Mouse (Mus musculus): ENCODE data around the gene Fam78a. TPM values are rescaled to one million over a fixed set of nuclear protein-coding genes. Genes with fewer than 3 reads are reported as not detected.
A peak's percentile ranks its signal among the peaks of the same experiment; 100 is the strongest.

Fam78a gene
- total and polyA plus RNA-seq, 3 experiments, result 0.07 to 0.47 (median 0.21) TPM

GRCm38 (mm10) chr2:32038661-32039081 lies 46.0 kb downstream of the Fam78a start:
- H3K79me2 ChIP-seq (replicated peaks; ENCODE audit: control insufficient read depth, extremely low read depth, insufficient read depth, poor library complexity, severe bottlenecking), result no peaks in the 10 kb centered on the region
- TF ChIP-seq MEF2A (IDR thresholded peaks at IDR 0.05; ENCODE audit: borderline replicate concordance, low read depth, low read length) (peak; percentile 51; the same call in 1 of the 2 replicates), ELF1 (IDR thresholded peaks at IDR 0.05; ENCODE audit: low read depth, low read length) (no peak), USF2 (conservative IDR thresholded peaks at IDR 0.05; ENCODE audit: low read depth, low read length) (no peak), ZMIZ1 (IDR thresholded peaks at IDR 0.05; ENCODE audit: low read depth, low read length) (no peak), EP300 (IDR thresholded peaks at IDR 0.05; ENCODE audit: low read length) (peak; percentile 28; the same call in 1 of the 2 replicates), ETS1 (conservative IDR thresholded peaks at IDR 0.05; ENCODE audit: low read depth, low read length) (peak; percentile 38; the same call in 1 of the 2 replicates), MAX (IDR thresholded peaks at IDR 0.05; ENCODE audit: low read length) (0 out of 2 replicates have a peak, but pooled peaks have one; percentile 30), TCF12 (IDR thresholded peaks at IDR 0.05; ENCODE audit: low read depth, low read length) (0 out of 2 replicates have a peak, but pooled peaks have one; percentile 18), NELFE (IDR thresholded peaks at IDR 0.05; ENCODE audit: low read depth, low read length) (0 out of 2 replicates have a peak, but pooled peaks have one; percentile 14), BHLHE40 (IDR thresholded peaks at IDR 0.05; ENCODE audit: low read depth, low read length) (peak; percentile 54), CHD2 (IDR thresholded peaks at IDR 0.05; ENCODE audit: low read length) (no peak), MAFK (IDR thresholded peaks at IDR 0.05; ENCODE audit: insufficient replicate concordance, low read length) (peak; percentile 20; the same call in 1 of the 2 replicates)
- H3K36me3 ChIP-seq (replicated peaks in 1 of 2; ENCODE audit: control insufficient read depth in 1 of 2, insufficient read depth in 1 of 2, low read length in 1 of 2), result peaks cover 46 to 89% of the 10 kb centered on the region in 2 experiments
- in situ Hi-C loops (cut with MboI; ENCODE audit: low pct_ligation_motif_present, low pct_unique_long_range_greater_than_20kb, low sequenced_read_pairs) (no loop called here), dilution Hi-C loops (cut with MboI; ENCODE audit: extremely low pct_ligation_motif_present, extremely low pct_unique_long_range_greater_than_20kb, low sequenced_read_pairs) (no loop called here)
- H3K27ac ChIP-seq (ENCODE audit: insufficient read depth, low read depth), result peak overlapping the region; percentile 9
- no peaks in the 10 kb centered on the region for H3K27me3 ChIP-seq (replicated peaks)
- H3K4me3 ChIP-seq (replicated peaks in 1 of 3; ENCODE audit: low read depth in 2 of 3, low read length in 2 of 3, poor library complexity in 1 of 3), result no peak overlapping the region
- H3K4me2 ChIP-seq (ENCODE audit: insufficient read depth, low read depth, poor library complexity, severe bottlenecking), result no peak overlapping the region
- H3K9ac ChIP-seq (ENCODE audit: insufficient read depth, low read depth), result no peak overlapping the region
- peaks cover 19 to 43% of the 10 kb centered on the region in 2 experiments for H3K4me1 ChIP-seq (ENCODE audit: control insufficient read depth in 1 of 2, insufficient read depth in 2 of 2)
- no peaks in the 10 kb centered on the region for H3K9me3 ChIP-seq (replicated peaks; ENCODE audit: low read length)
- no peak for DNase-seq (ENCODE audit: extremely low read depth)

DNA sequence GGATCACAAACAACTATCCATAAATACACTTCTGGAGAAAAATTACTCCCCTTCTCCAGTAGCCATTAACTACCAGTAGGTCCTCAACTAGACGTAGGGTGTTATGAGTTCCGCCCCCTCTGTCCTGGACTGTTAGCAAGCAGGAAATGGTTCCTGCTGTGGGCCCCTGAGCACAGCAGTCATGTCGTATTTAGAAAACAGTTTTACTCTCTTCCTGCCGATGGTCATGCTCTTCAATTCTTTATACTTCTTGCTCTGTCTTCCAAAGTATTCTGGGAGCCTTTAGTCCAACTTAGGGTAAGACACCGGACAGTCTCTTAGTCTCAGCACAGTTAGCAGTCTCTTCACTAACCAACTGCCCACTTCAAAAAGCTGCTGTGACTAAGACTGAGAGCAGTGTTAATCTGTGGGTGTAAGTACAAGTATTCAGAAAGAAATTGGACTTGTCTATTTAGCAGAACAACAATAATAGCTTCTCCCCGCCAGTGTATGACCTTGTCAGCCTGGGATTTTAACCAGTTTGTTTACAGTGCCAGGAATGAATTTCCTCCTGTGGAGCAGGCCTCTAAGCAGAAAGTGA lies 47.3 kb downstream of the Fam78a start:
- dilution Hi-C loops (cut with MboI; ENCODE audit: extremely low pct_ligation_motif_present, extremely low pct_unique_long_range_greater_than_20kb, low sequenced_read_pairs), result no loop called here
- Histone ChIP-seq H3K36me3 (replicated peaks in 1 of 2; ENCODE audit: control insufficient read depth in 1 of 2, insufficient read depth in 1 of 2, low read length in 1 of 2) (peaks cover 58 to 92% of the 10 kb centered on the region in 2 experiments), H3K27ac (ENCODE audit: insufficient read depth, low read depth) (peak overlapping the region; percentile 51; the same call in 1 of the 2 replicates)

More for the DNA sequence above, 47.3 kb downstream of the Fam78a start:
- peak overlapping the region; percentile 54; the same call in 1 of the 2 replicates for H3K4me2 ChIP-seq (ENCODE audit: insufficient read depth, low read depth, poor library complexity, severe bottlenecking)
- H3K4me1 ChIP-seq (ENCODE audit: control insufficient read depth in 1 of 2, insufficient read depth in 2 of 2), result peaks cover 19 to 43% of the 10 kb centered on the region in 2 experiments
- H3K4me3 ChIP-seq (replicated peaks in 1 of 3; ENCODE audit: low read depth in 2 of 3, low read length in 2 of 3, poor library complexity in 1 of 3), result no peak overlapping the region
- H3K27me3 ChIP-seq (replicated peaks), result no peaks in the 10 kb centered on the region
- H3K79me2 ChIP-seq (replicated peaks; ENCODE audit: control insufficient read depth, extremely low read depth, insufficient read depth, poor library complexity, severe bottlenecking), result no peaks in the 10 kb centered on the region
- in situ Hi-C loops (cut with MboI; ENCODE audit: low pct_ligation_motif_present, low pct_unique_long_range_greater_than_20kb, low sequenced_read_pairs), result no loop called here
- TF ChIP-seq MXI1 (IDR thresholded peaks at IDR 0.05; ENCODE audit: low read depth, low read length), result 0 out of 2 replicates have a peak, but pooled peaks have one; percentile 13
- TF ChIP-seq ELF1 (IDR thresholded peaks at IDR 0.05; ENCODE audit: low read depth, low read length), result 0 out of 2 replicates have a peak, but pooled peaks have one; percentile 21
- TF ChIP-seq IRF4 (IDR thresholded peaks at IDR 0.05; ENCODE audit: low read depth, low read length), result peak; percentile 7; the same call in 1 of the 2 replicates
- no peak for TF ChIP-seq MYC (IDR thresholded peaks at IDR 0.05; ENCODE audit: low read depth, low read length)
- peak overlapping the region; percentile 23 for H3K9ac ChIP-seq (ENCODE audit: insufficient read depth, low read depth)
- DNase-seq (ENCODE audit: extremely low read depth), result no peak
- no peaks in the 10 kb centered on the region for H3K9me3 ChIP-seq (replicated peaks; ENCODE audit: low read length)
